Mouse (Mus musculus): ENCODE measurements around the gene Tbx10. TPM values are rescaled to one million over a fixed set of nuclear protein-coding genes. Genes with fewer than 3 reads are reported as not detected.
"Not testable (repeated sequence)": the region's sequence is repeated elsewhere in the genome, so short reads cannot be mapped to it uniquely, and the experiment has no call there.

Gene Tbx10
- polyA plus RNA-seq, 1 experiment from 2014 or later, result 0.61 TPM

GRCm38 (mm10) chr19:3959030-3959429 lies 33.5 kb upstream of the Tbx10 start:
- no peaks in the 10 kb centered on the region for H3K27me3 ChIP-seq (replicated peaks; ENCODE audit: control insufficient read depth, insufficient read depth, low read length)
- H3K4me2 ChIP-seq (replicated peaks; ENCODE audit: low read depth), result no peak overlapping the region
- no peaks in the 10 kb centered on the region for H3K36me3 ChIP-seq (ENCODE audit: control insufficient read depth, insufficient read depth)
- H3K27ac ChIP-seq (ENCODE audit: low read depth, low read length), result no peak overlapping the region
- no peak for ATAC-seq
- no peak for TF ChIP-seq CTCF (IDR thresholded peaks at IDR 0.05; ENCODE audit: low read depth)
- H3K4me3 ChIP-seq (ENCODE audit: low read depth, low read length), result no peak overlapping the region
- H3K9me3 ChIP-seq (ENCODE audit: control insufficient read depth), result no peaks in the 10 kb centered on the region
- H3K4me1 ChIP-seq (replicated peaks; ENCODE audit: control insufficient read depth, insufficient read depth, low read length), result no peaks in the 10 kb centered on the region
- H3K9ac ChIP-seq (ENCODE audit: low read depth, low read length), result no peak overlapping the region

GRCm38 (mm10) chr19:3960211-3960610 lies 32.3 kb upstream of the Tbx10 start:
- no peak for ATAC-seq
- WGBS, result 80% methylated on average over 5 of the region's 5 CpGs
- TF ChIP-seq CTCF (IDR thresholded peaks at IDR 0.05; ENCODE audit: low read depth), result no peak
- Histone ChIP-seq H3K4me3 (ENCODE audit: low read depth, low read length) (no peak overlapping the region), H3K36me3 (ENCODE audit: control insufficient read depth, insufficient read depth) (no peaks in the 10 kb centered on the region), H3K9me3 (ENCODE audit: control insufficient read depth) (no peaks in the 10 kb centered on the region), H3K27me3 (replicated peaks; ENCODE audit: control insufficient read depth, insufficient read depth, low read length) (no peaks in the 10 kb centered on the region), H3K4me2 (replicated peaks; ENCODE audit: low read depth) (no peak overlapping the region), H3K27ac (ENCODE audit: low read depth, low read length) (no peak overlapping the region), H3K9ac (ENCODE audit: low read depth, low read length) (no peak overlapping the region), H3K4me1 (replicated peaks; ENCODE audit: control insufficient read depth, insufficient read depth, low read length) (no peaks in the 10 kb centered on the region)

GRCm38 (mm10) chr19:3961805-3962204 lies 30.7 kb upstream of the Tbx10 start:
- not testable (repeated sequence) for H3K9me3 ChIP-seq (ENCODE audit: control insufficient read depth); H3K4me2 ChIP-seq (replicated peaks; ENCODE audit: low read depth); ATAC-seq; H3K9ac ChIP-seq (ENCODE audit: low read depth, low read length); H3K4me1 ChIP-seq (replicated peaks; ENCODE audit: control insufficient read depth, insufficient read depth, low read length); H3K4me3 ChIP-seq (ENCODE audit: low read depth, low read length); H3K27ac ChIP-seq (ENCODE audit: low read depth, low read length); H3K27me3 ChIP-seq (replicated peaks; ENCODE audit: control insufficient read depth, insufficient read depth, low read length); H3K36me3 ChIP-seq (ENCODE audit: control insufficient read depth, insufficient read depth)
- WGBS, result 95% methylated on average over 6 of the region's 6 CpGs

GRCm38 (mm10) chr19:3962469-3962868 lies 30.1 kb upstream of the Tbx10 start:
- TF ChIP-seq CTCF (IDR thresholded peaks at IDR 0.05; ENCODE audit: low read depth), result peak; percentile 54
- Histone ChIP-seq H3K9ac (ENCODE audit: low read depth, low read length) (no peak overlapping the region), H3K4me1 (replicated peaks; ENCODE audit: control insufficient read depth, insufficient read depth, low read length) (no peaks in the 10 kb centered on the region), H3K36me3 (ENCODE audit: control insufficient read depth, insufficient read depth) (no peaks in the 10 kb centered on the region), H3K27ac (ENCODE audit: low read depth, low read length) (no peak overlapping the region), H3K9me3 (ENCODE audit: control insufficient read depth) (no peaks in the 10 kb centered on the region), H3K27me3 (replicated peaks; ENCODE audit: control insufficient read depth, insufficient read depth, low read length) (no peaks in the 10 kb centered on the region), H3K4me3 (ENCODE audit: low read depth, low read length) (no peak overlapping the region), H3K4me2 (replicated peaks; ENCODE audit: low read depth) (no peak overlapping the region)
- ATAC-seq, result no peak
- WGBS, result 4% methylated on average over 2 of the region's 2 CpGs

GRCm38 (mm10) chr19:3964030-3964429 lies 28.5 kb upstream of the Tbx10 start:
- H3K4me2 ChIP-seq (replicated peaks; ENCODE audit: low read depth), result no peak overlapping the region
- 70% methylated on average over 4 of the region's 4 CpGs for WGBS
- H3K4me1 ChIP-seq (replicated peaks; ENCODE audit: control insufficient read depth, insufficient read depth, low read length), result no peaks in the 10 kb centered on the region
- no peak overlapping the region for H3K9ac ChIP-seq (ENCODE audit: low read depth, low read length)
- 0 out of 2 replicates have a peak, but pooled peaks have one; percentile 25 for TF ChIP-seq CTCF (IDR thresholded peaks at IDR 0.05; ENCODE audit: low read depth)
- no peaks in the 10 kb centered on the region for H3K9me3 ChIP-seq (ENCODE audit: control insufficient read depth)
- no peak for ATAC-seq
- H3K27me3 ChIP-seq (replicated peaks; ENCODE audit: control insufficient read depth, insufficient read depth, low read length), result no peaks in the 10 kb centered on the region
- H3K4me3 ChIP-seq (ENCODE audit: low read depth, low read length), result no peak overlapping the region
- no peaks in the 10 kb centered on the region for H3K36me3 ChIP-seq (ENCODE audit: control insufficient read depth, insufficient read depth)
- no peak overlapping the region for H3K27ac ChIP-seq (ENCODE audit: low read depth, low read length)

GRCm38 (mm10) chr19:3966330-3967075 lies 26.0 kb upstream of the Tbx10 start:
- ATAC-seq, result no peak
- Histone ChIP-seq H3K9me3 (ENCODE audit: control insufficient read depth) (no peaks in the 10 kb centered on the region), H3K4me1 (replicated peaks; ENCODE audit: control insufficient read depth, insufficient read depth, low read length) (no peaks in the 10 kb centered on the region), H3K36me3 (ENCODE audit: control insufficient read depth, insufficient read depth) (no peaks in the 10 kb centered on the region), H3K27me3 (replicated peaks; ENCODE audit: control insufficient read depth, insufficient read depth, low read length) (no peaks in the 10 kb centered on the region), H3K27ac (ENCODE audit: low read depth, low read length) (no peak overlapping the region), H3K4me2 (replicated peaks; ENCODE audit: low read depth) (no peak overlapping the region), H3K4me3 (ENCODE audit: low read depth, low read length) (no peak overlapping the region), H3K9ac (ENCODE audit: low read depth, low read length) (no peak overlapping the region)
- WGBS, result 80% methylated on average over 11 of the region's 11 CpGs
- TF ChIP-seq CTCF (IDR thresholded peaks at IDR 0.05; ENCODE audit: low read depth), result peak; percentile 46

All from intestine, postnatal 0 days (tissue).